Mouse (Mus musculus): Measurements from ENCODE around the gene Rab14.

DNA sequence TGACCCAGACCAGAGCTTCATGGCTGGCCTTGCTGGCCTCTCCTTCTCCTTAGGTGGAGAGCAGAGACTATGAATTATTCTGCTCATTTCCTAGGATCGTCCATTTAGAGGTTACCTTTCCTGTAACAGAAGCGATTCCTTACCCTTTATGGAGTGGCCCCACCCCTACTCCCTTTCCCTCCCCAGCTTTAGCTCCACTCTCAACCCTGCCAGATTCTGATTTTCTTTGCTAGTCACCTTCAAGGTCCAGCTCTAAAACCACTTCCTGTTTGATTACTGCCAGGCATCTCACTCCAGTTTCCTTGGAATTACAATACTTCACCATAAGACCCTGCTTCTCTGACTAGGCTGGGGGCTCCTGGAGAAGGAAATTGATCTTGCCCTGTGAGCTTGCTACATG lies 15.8 kb upstream of the Rab14 start:
- TF ChIP-seq POLR2A (IDR thresholded peaks at IDR 0.05; ENCODE audit: insufficient read length, low read depth) (no peak), MYOD1 (IDR thresholded peaks at IDR 0.05; ENCODE audit: control insufficient read depth in 1 of 3, insufficient read length in 2 of 3, low read depth in 2 of 3) (no peak), TCF3 (IDR thresholded peaks at IDR 0.05; ENCODE audit: insufficient read length, low read depth) (no peak), E2F4 (IDR thresholded peaks at IDR 0.05; ENCODE audit: insufficient read depth) (no peak), USF1 (IDR thresholded peaks at IDR 0.05; ENCODE audit: low read depth) (no peak), MYOG (IDR thresholded peaks at IDR 0.05; ENCODE audit: control insufficient read depth in 1 of 3, insufficient read depth in 1 of 3, insufficient read length in 2 of 3, low read depth in 2 of 3) (no peak)
